Mouse (Mus musculus) spleen, adult 2 months (tissue): Measurements from ENCODE around the gene Impdh2.

Experiments used
- CTCF ChIP-seq: fragments of 200-500 bp; IDR thresholded peaks from 2 replicates; pipeline ENCODE4 v1.5.1; 2011; ENCODE audit warnings: mild to moderate bottlenecking, inconsistent platforms; ENCODE audit not compliant: insufficient read depth, insufficient read length, insufficient replicate concordance; ENCODE audit errors: extremely low read depth
- POLR2A ChIP-seq: fragments of 200-500 bp; IDR thresholded peaks from 2 replicates; pipeline ENCODE4 v1.6.1; 2011; ENCODE audit warnings: low read depth, low read length, inconsistent platforms

DNA sequence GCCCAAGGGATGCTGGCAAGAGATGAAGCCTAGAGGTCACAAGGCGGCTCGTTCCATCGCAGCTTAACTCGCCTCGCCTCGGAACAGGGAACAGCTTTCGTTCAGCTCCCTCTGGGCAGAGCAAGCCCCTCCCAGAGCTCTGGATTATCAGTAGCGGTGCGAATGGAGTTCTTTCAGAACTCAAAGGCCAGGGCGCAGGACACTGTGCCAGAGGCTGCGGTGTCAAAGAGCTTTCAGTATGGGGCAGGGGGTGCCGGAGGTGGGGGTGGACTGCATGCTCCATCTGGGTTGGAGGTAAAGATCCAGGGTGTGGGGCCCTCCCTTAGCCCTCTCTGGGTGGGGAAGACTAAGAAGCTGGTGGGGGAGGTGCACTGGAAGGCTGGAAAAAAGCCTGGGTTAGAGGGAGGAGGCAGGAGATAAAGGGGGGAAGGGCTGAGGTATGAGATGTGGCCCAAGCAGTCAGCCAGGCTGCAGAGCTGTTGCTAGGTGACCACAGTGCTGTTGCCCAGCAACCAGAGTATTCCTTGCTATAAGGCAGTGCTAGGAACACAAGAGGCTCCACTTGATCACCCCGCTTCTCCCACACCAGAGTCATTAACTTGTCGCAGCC, 27.6 kb downstream of the Impdh2 start:
- TF ChIP-seq CTCF, result no peak
- TF ChIP-seq POLR2A, result no peak
